Mouse (Mus musculus) bone marrow macrophage, adult 2 months (primary cell): ENCODE data around the gene Hscb. TPM values are rescaled to one million over a fixed set of nuclear protein-coding genes. Genes with fewer than 3 reads are reported as not detected.
A peak's percentile ranks its signal among the peaks of the same experiment; 100 is the strongest.

Experiments
- H3K27ac ChIP-seq: 2 replicates; pipeline ENCODE4 v1.5.1; 2012; ENCODE audit warnings: low read depth, low read length; ENCODE audit not compliant: insufficient read depth
- H3K4me1 ChIP-seq: 2 replicates; pipeline ENCODE4 v1.6.1; 2012; ENCODE audit warnings: low read length; ENCODE audit not compliant: control insufficient read depth, insufficient read depth
- H3K4me3 ChIP-seq: 2 replicates; pipeline ENCODE4 v1.5.1; 2012; ENCODE audit warnings: mild to moderate bottlenecking, low read length, moderate library complexity; ENCODE audit not compliant: insufficient read depth
- CTCF ChIP-seq: IDR thresholded peaks from 2 replicates; pipeline ENCODE4 v1.5.1; 2012; ENCODE audit warnings: low read depth, mild to moderate bottlenecking, low read length, moderate library complexity
- POLR2A ChIP-seq: IDR thresholded peaks from 2 replicates; pipeline ENCODE4 v1.6.1; 2012; ENCODE audit warnings: mild to moderate bottlenecking, low read depth, low read length, borderline replicate concordance
- polyA plus RNA-seq: library from polyadenylated mRNA; stranded (reverse); fragments of >200 nt; gene quantifications from 2 replicates; pipeline ENCODE4 v1.2.4, GENCODE M21; 2012; ENCODE audit not compliant: missing spikeins, insufficient read depth, insufficient read length

Gene Hscb
- polyA plus RNA-seq, 1 experiment: 58.7 TPM

DNA sequence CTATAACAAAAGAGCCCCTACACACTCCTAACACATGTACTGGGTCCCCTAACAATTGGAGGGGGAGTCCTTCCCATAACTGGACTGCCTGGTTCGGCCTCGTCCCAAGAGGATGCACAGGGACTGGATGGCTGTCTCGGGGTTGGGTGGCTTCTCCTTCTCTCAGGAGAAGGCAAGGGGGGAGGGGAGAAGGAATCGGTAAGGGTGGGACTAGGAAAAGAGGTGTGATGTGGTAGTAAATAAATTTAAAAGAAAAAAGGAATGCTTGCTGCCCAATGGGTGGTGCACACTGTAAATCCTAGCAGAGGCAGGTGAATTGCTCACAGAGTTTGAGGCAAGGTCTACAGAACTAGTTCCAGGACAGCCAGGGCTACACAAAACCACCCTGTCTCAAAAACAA, 33.4 kb downstream of the Hscb start:
- Histone ChIP-seq H3K27ac (no peak overlapping the region), H3K4me3 (no peak overlapping the region), H3K4me1 (peaks cover 15% of the 10 kb centered on the region)
- no peak for TF ChIP-seq CTCF
- TF ChIP-seq POLR2A: no peak

GRCm38 (mm10) chr5:110804012-110804743, 35.4 kb downstream of the Hscb start:
- no peak overlapping the region for H3K4me3 ChIP-seq
- no peak for TF ChIP-seq CTCF
- TF ChIP-seq POLR2A: no peak
- H3K4me1 ChIP-seq: peaks cover 15% of the 10 kb centered on the region
- H3K27ac ChIP-seq: no peak overlapping the region

DNA sequence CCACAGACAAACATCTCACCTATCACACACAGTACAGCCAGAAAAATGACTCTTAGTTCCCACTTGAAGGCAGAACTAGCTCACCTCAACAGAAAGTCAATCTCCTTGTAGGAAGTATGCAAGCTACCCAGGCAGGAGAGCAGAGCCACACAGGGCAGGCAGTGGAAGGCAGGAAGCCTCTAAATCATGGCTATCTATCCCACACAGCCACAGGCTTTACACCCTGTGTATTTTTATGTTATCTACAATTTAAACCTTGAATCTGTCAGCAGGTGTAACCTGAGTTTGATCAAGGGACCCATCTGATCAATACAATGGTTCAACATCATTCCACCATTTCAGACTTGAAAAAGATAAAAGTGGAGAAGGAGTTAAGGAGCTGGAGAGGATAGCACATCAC, 36.8 kb downstream of the Hscb start:
- Histone ChIP-seq H3K4me1 (peaks cover 12% of the 10 kb centered on the region), H3K27ac (no peak overlapping the region), H3K4me3 (no peak overlapping the region)
- no peak for TF ChIP-seq CTCF
- no peak for TF ChIP-seq POLR2A

DNA sequence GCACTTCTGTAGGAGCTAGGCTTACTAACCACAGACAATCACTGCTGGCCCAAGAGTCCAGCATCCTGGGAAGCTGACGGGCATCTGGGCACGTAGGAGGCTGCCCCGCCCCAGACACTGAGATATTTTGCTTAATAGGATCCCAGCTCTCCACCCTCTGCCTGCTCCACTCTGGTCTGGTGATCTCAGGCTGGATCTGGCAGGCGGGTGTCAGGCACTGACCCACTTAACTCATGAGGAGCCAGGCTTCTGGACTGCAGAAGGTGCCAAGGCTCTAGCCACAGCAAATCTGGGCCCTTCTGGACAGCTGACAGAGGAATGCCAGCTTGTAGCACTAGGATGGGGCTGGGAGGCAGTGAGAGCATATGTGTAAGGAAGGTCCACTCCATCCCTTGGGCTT, 37.4 kb downstream of the Hscb start:
- H3K4me3 ChIP-seq: no peak overlapping the region
- TF ChIP-seq CTCF (no peak), POLR2A (no peak)
- peaks cover 6% of the 10 kb centered on the region for H3K4me1 ChIP-seq
- H3K27ac ChIP-seq: no peak overlapping the region

- Histone ChIP-seq H3K4me1 (no peaks in the 10 kb centered on the region), H3K27ac (no peak overlapping the region), H3K4me3 (no peak overlapping the region)
- TF ChIP-seq CTCF: no peak
- no peak for TF ChIP-seq POLR2A
Observed at GRCm38 (mm10) chr5:110801036-110801624, 38.4 kb downstream of the Hscb start.

- TF ChIP-seq CTCF: no peak
- no peak for TF ChIP-seq POLR2A
- H3K4me1 ChIP-seq: no peaks in the 10 kb centered on the region
- no peak overlapping the region for H3K27ac ChIP-seq
- no peak overlapping the region for H3K4me3 ChIP-seq
Observed at GRCm38 (mm10) chr5:110797696-110798095, 41.9 kb downstream of the Hscb start.

DNA sequence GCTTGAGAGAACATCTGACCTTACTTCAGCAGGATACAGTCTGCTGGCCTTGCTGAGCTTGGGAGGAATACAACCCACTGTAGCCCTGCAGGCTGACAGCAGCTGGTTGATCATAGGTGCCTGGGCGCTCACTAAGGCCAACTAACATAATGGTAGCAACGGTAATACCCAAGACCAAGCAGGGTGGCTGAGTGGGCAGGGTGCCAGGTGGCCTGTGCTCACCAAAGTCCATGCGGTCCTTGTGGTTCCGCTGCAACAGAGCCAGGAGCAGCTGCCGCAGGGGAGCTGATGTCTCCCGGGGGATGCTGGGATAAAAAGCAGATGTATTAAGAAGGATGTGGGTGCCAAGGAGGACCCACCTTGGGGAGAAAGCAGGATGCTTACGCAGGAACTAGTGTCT, 45.2 kb downstream of the Hscb start:
- Histone ChIP-seq H3K4me1 (no peaks in the 10 kb centered on the region), H3K27ac (no peak overlapping the region), H3K4me3 (no peak overlapping the region)
- TF ChIP-seq POLR2A (no peak), CTCF (no peak)

DNA sequence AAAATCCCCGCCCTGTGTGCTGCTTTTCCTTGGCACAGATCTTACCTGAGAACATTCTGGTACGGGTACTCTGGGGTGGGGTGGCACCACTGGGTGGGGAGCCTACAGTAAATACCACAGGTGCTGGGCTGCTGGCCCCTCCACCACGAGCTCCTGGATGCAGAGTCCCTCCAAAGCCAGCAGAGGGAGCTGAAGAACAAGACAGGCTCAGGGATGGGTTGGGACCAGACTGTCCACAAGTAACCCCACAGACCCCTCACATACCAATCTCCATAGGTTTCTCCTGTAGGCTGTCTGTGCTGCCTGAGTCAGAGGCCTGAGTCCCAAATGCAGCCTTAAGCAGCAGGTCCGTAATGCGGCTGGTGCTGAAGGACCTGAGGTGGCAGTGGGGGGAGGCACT, 50.9 kb downstream of the Hscb start:
- TF ChIP-seq CTCF: peak; percentile 53
- TF ChIP-seq POLR2A: no peak
- Histone ChIP-seq H3K4me3 (no peak overlapping the region), H3K4me1 (no peaks in the 10 kb centered on the region), H3K27ac (no peak overlapping the region)

- H3K4me1 ChIP-seq: peaks cover under 1% of the 10 kb centered on the region; the same call in 1 of the 2 replicates
Observed at GRCm38 (mm10) chr5:110786081-110786835, 53.3 kb downstream of the Hscb start.

GRCm38 (mm10) chr5:110783150-110783549, 56.4 kb downstream of the Hscb start:
- Histone ChIP-seq H3K4me1 (peaks cover 12% of the 10 kb centered on the region), H3K27ac (no peak overlapping the region), H3K4me3 (no peak overlapping the region)
- no peak for TF ChIP-seq POLR2A
- TF ChIP-seq CTCF: no peak

More at GRCm38 (mm10) chr5:110786081-110786835, 53.3 kb downstream of the Hscb start:
- Histone ChIP-seq H3K4me3 (no peak overlapping the region), H3K27ac (no peak overlapping the region)
- no peak for TF ChIP-seq POLR2A
- no peak for TF ChIP-seq CTCF
